Mouse (Mus musculus) embryonic fibroblast, embryonic 13.5 days (primary cell): Measurements from ENCODE around the gene Hcn2.

Source experiments
- CTCF ChIP-seq: IDR thresholded peaks from 2 replicates; pipeline ENCODE4 v1.5.1; 2011; ENCODE audit warnings: mild to moderate bottlenecking, control low read depth, low read length, moderate library complexity, borderline replicate concordance; ENCODE audit not compliant: insufficient read depth
- POLR2A ChIP-seq: IDR thresholded peaks from 2 replicates; pipeline ENCODE4 v1.6.1; 2011; ENCODE audit warnings: low read depth, mild to moderate bottlenecking, control low read depth, low read length, moderate library complexity

GRCm38 (mm10) chr10:79735361-79735760 is 18.9 kb downstream of the Hcn2 start:
- TF ChIP-seq POLR2A: no peak
- no peak for TF ChIP-seq CTCF
